Mouse (Mus musculus) B cell, adult (primary cell): ENCODE results near the gene Gpr142. TPM values are rescaled to one million over a fixed set of nuclear protein-coding genes. Genes with fewer than 3 reads are reported as not detected.

Experiments used
- total RNA-seq: library from RNA; stranded (reverse); gene quantifications from 4 replicates; pipeline ENCODE4 v1.2.4, GENCODE M21; 2023; ENCODE audit not compliant: inconsistent age

The Gpr142 gene
- total RNA-seq, result not detected in 4 replicates

GRCm38 (mm10) chr11:114798624-114799023 lies at the start of gene Gpr142:
Gpr142 (plus strand) TSS chr11:114798924.

GRCm38 (mm10) chr11:114764820-114765818 lies 33.6 kb upstream of the Gpr142 start, which contains the start of gene Kif19a:
Kif19a (plus strand) TSS chr11:114765388.

GRCm38 (mm10) chr11:114795848-114796322 lies 2.8 kb upstream of the Gpr142 start, which contains the start of gene Btbd17:
Btbd17 (minus strand) TSS chr11:114795945.

GRCm38 (mm10) chr11:114850452-114851268 lies 51.9 kb downstream of the Gpr142 start, which contains the start of gene Gprc5c:
Gprc5c (plus strand) TSS chr11:114851152.

Other genes starting within 250 kb of the Gpr142 start
- 2,143 to 2,270 TPM (median 2,172 TPM) in 4 replicates for gene Rpl38, start 130.4 kb upstream of the Gpr142 start, total RNA-seq
- gene Ttyh2, start 123.5 kb upstream of the Gpr142 start, total RNA-seq, result 2.1 to 3.4 TPM (median 2.7 TPM) in 4 replicates
- 0.45 TPM in 1 of 4 replicates, not detected in the others for gene Dnaic2, start 71.5 kb upstream of the Gpr142 start, total RNA-seq
- 2.6 to 4.0 TPM (median 3.7 TPM) in 4 replicates for gene Kif19a, start 33.5 kb upstream of the Gpr142 start, total RNA-seq
- gene Btbd17, start 3.0 kb upstream of the Gpr142 start, total RNA-seq, result not detected in 4 replicates
- 0.16 TPM in 1 of 4 replicates, not detected in the others for gene Gprc5c, start 52.2 kb downstream of the Gpr142 start, total RNA-seq
- 0.71 to 1.3 TPM (median 0.95 TPM) in 4 replicates for gene Cd300a, start 91.1 kb downstream of the Gpr142 start, total RNA-seq
- 0.26 to 1.3 TPM in 2 of 4 replicates, not detected in the others for gene Cd300lb, start 135.5 kb downstream of the Gpr142 start, total RNA-seq
- gene Cd300c, start 170.2 kb downstream of the Gpr142 start, total RNA-seq, result not detected in 4 replicates
- 0.51 to 1.00 TPM (median 0.70 TPM) in 4 replicates for gene Cd300ld, start 191.0 kb downstream of the Gpr142 start, total RNA-seq
- gene Cd300c2, start 203.0 kb downstream of the Gpr142 start, total RNA-seq, result 0.60 to 2.1 TPM (median 1.6 TPM) in 4 replicates
- not detected in 4 replicates for gene Cd300ld2, start 217.3 kb downstream of the Gpr142 start, total RNA-seq
- not detected in 4 replicates for gene Cd300ld4, start 228.1 kb downstream of the Gpr142 start, total RNA-seq
- 0.90 to 1.1 TPM (median 0.95 TPM) in 4 replicates for gene Cd300ld5, start 238.8 kb downstream of the Gpr142 start, total RNA-seq
- gene Cd300ld3, start 249.5 kb downstream of the Gpr142 start, total RNA-seq, result 0.90 to 1.1 TPM (median 0.96 TPM) in 4 replicates